Mouse (Mus musculus): ENCODE data around the gene Gzmg. TPM values are rescaled to one million over a fixed set of nuclear protein-coding genes. Genes with fewer than 3 reads are reported as not detected.
"Not testable (repeated sequence)": the region's sequence is repeated elsewhere in the genome, so short reads cannot be mapped to it uniquely, and the experiment has no call there.

Gzmg gene
- polyA plus RNA-seq, 1 experiment, result not detected

DNA sequence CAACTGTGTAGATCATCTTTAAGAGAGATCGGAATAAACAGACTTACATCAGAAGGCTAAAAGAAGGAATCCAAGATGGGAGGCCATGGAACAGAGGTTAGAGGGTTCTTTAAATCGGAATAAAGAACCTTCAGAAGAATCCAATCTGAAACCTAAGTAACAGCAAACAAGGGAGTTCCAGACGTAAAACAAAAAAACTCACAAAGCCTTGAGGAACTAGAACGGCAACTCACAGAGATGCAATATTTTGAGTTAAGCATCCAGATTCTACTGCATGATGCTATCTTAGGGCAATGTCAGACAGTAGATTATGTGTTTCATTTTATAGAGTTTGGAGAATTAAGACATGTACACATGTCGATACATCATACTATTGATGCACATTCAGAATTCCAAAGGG, 15.1 kb upstream of the Gzmg start, which contains the start of gene Gzmn:
TSS of gene Gzmn (minus strand) at position 101 of the 400 bp plus-strand sequence.
- 95% methylated on average over 5 of the region's 5 CpGs for whole genome bisulfite sequencing
- no peak for DNase-seq
- no peak within 1 kb of the TSS for H3K27ac ChIP-seq (ENCODE audit: control insufficient read depth, insufficient read depth, low read length)
- no peaks in the 10 kb centered on the region for H3K27me3 ChIP-seq (ENCODE audit: control insufficient read depth, insufficient read depth, low read length)
- TF ChIP-seq CTCF (IDR thresholded peaks at IDR 0.05; ENCODE audit: borderline replicate concordance, control insufficient read depth, extremely low read depth, insufficient read depth, low read length, poor library complexity), result no peak
- TF ChIP-seq POLR2A (IDR thresholded peaks at IDR 0.05; ENCODE audit: control insufficient read depth, extremely low read depth, insufficient read depth, low read length, poor library complexity), result no peak
- no peaks in the 10 kb centered on the region for H3K4me1 ChIP-seq (replicated peaks; ENCODE audit: control insufficient read depth, insufficient read depth, low read length)
- no peak within 1 kb of the TSS for H3K4me3 ChIP-seq (ENCODE audit: control insufficient read depth, insufficient read depth, low read length)
- no peaks in the 10 kb centered on the region for H3K36me3 ChIP-seq (ENCODE audit: control insufficient read depth, insufficient read depth, low read length)

DNA sequence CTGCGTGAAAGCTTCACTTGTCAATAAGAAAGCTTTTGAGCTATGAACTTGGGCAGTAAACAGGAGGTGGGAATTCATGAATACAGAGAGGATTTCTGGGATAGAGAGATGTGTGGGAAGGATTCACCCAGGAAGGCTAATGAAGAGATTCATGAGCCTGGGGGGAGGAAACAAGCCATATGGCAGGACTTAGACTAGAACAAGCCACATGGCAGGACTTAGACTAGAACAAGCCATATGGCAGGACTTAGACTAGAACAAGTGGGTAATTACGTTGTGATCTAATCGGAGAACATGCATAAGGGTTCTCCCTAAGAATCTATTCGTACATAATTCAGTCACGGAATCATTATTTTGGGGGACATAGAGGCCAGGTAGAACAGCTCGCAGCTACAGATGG, 14.0 kb upstream of the Gzmg start:
- DNase-seq, result no peak
- no peaks in the 10 kb centered on the region for H3K36me3 ChIP-seq (ENCODE audit: control insufficient read depth, insufficient read depth, low read length)
- H3K27ac ChIP-seq (ENCODE audit: control insufficient read depth, insufficient read depth, low read length), result no peak overlapping the region
- 97% methylated on average over 6 of the region's 6 CpGs for WGBS
- H3K27me3 ChIP-seq (ENCODE audit: control insufficient read depth, insufficient read depth, low read length), result no peaks in the 10 kb centered on the region
- H3K4me3 ChIP-seq (ENCODE audit: control insufficient read depth, insufficient read depth, low read length), result no peak overlapping the region
- TF ChIP-seq CTCF (IDR thresholded peaks at IDR 0.05; ENCODE audit: borderline replicate concordance, control insufficient read depth, extremely low read depth, insufficient read depth, low read length, poor library complexity) (no peak), POLR2A (IDR thresholded peaks at IDR 0.05; ENCODE audit: control insufficient read depth, extremely low read depth, insufficient read depth, low read length, poor library complexity) (no peak)
- no peaks in the 10 kb centered on the region for H3K4me1 ChIP-seq (replicated peaks; ENCODE audit: control insufficient read depth, insufficient read depth, low read length)

DNA sequence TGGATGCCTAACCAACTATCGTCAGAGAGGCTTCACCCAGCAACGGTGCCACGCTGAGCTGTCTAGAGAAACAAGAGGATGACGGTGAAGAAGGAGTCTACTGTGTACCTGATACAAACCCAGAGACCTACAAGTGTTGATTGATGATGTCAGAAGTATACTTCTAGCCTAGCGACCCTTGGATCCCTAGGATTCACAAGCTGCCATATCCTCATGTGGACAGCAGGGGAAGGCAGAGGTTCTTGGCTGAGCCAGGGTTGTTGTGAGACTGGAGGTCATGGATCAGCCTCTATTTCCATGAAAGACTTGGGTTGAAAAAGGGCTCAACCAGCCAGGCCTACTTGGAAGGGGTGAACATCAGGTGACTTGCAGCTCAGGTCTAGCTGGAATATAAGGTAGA, 13.4 kb upstream of the Gzmg start:
- no peak overlapping the region for H3K4me3 ChIP-seq (ENCODE audit: control insufficient read depth, insufficient read depth, low read length)
- H3K27me3 ChIP-seq (ENCODE audit: control insufficient read depth, insufficient read depth, low read length), result no peaks in the 10 kb centered on the region
- DNase-seq, result no peak
- TF ChIP-seq CTCF (IDR thresholded peaks at IDR 0.05; ENCODE audit: borderline replicate concordance, control insufficient read depth, extremely low read depth, insufficient read depth, low read length, poor library complexity) (no peak), POLR2A (IDR thresholded peaks at IDR 0.05; ENCODE audit: control insufficient read depth, extremely low read depth, insufficient read depth, low read length, poor library complexity) (no peak)
- no peak overlapping the region for H3K27ac ChIP-seq (ENCODE audit: control insufficient read depth, insufficient read depth, low read length)
- no peaks in the 10 kb centered on the region for H3K36me3 ChIP-seq (ENCODE audit: control insufficient read depth, insufficient read depth, low read length)
- WGBS, result 93% methylated on average over 5 of the region's 5 CpGs
- no peaks in the 10 kb centered on the region for H3K4me1 ChIP-seq (replicated peaks; ENCODE audit: control insufficient read depth, insufficient read depth, low read length)

DNA sequence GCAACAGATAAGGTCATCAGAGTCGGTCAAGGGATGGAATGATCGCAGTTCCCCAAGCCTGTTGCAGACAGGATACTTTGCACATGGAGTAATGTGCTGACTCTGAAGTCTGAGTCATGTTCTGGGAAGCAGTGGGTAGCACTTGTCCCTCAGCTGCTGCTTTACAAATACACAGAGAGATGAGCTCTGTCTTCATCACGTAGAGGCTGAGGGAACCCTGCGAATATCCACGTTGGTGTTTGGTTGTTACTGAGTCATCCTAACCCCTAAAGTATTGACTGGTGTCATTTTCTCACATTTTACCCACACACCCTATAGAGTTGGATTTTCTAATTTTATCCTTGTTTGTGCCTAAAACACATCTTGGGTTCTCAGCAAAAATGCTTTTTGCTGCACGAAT, 8.6 kb upstream of the Gzmg start:
- no peak for DNase-seq
- H3K36me3 ChIP-seq (ENCODE audit: control insufficient read depth, insufficient read depth, low read length), result no peaks in the 10 kb centered on the region
- TF ChIP-seq CTCF (IDR thresholded peaks at IDR 0.05; ENCODE audit: borderline replicate concordance, control insufficient read depth, extremely low read depth, insufficient read depth, low read length, poor library complexity) (no peak), POLR2A (IDR thresholded peaks at IDR 0.05; ENCODE audit: control insufficient read depth, extremely low read depth, insufficient read depth, low read length, poor library complexity) (no peak)
- H3K4me1 ChIP-seq (replicated peaks; ENCODE audit: control insufficient read depth, insufficient read depth, low read length), result no peaks in the 10 kb centered on the region
- no peak overlapping the region for H3K27ac ChIP-seq (ENCODE audit: control insufficient read depth, insufficient read depth, low read length)
- no peaks in the 10 kb centered on the region for H3K27me3 ChIP-seq (ENCODE audit: control insufficient read depth, insufficient read depth, low read length)
- WGBS, result 70% methylated on average over 6 of the region's 6 CpGs
- no peak overlapping the region for H3K4me3 ChIP-seq (ENCODE audit: control insufficient read depth, insufficient read depth, low read length)

DNA sequence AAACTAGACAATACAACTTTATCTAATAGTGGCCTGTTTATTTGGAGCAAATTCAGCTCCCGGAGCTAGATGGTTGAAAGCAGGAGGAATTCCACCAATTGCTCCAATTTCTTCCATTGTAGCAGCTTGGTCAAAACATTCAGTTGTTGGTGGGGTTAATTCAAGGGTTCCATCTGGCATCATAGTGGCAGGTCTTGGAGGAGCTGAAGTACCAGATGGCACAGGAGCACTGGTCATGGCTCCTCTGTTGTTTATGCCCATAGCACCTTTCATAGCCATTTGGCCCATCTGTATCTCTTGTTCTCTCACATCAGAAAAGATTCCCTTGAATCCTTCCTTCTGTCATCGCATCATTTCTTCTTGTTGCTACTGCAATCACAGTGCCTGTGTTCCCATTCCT, 2.7 kb upstream of the Gzmg start:
- Histone ChIP-seq H3K27ac (ENCODE audit: control insufficient read depth, insufficient read depth, low read length) (no peak overlapping the region), H3K27me3 (ENCODE audit: control insufficient read depth, insufficient read depth, low read length) (no peaks in the 10 kb centered on the region), H3K36me3 (ENCODE audit: control insufficient read depth, insufficient read depth, low read length) (no peaks in the 10 kb centered on the region), H3K4me1 (replicated peaks; ENCODE audit: control insufficient read depth, insufficient read depth, low read length) (no peaks in the 10 kb centered on the region), H3K4me3 (ENCODE audit: control insufficient read depth, insufficient read depth, low read length) (no peak overlapping the region)
- DNase-seq, result no peak
- no peak for TF ChIP-seq POLR2A (IDR thresholded peaks at IDR 0.05; ENCODE audit: control insufficient read depth, extremely low read depth, insufficient read depth, low read length, poor library complexity)
- TF ChIP-seq CTCF (IDR thresholded peaks at IDR 0.05; ENCODE audit: borderline replicate concordance, control insufficient read depth, extremely low read depth, insufficient read depth, low read length, poor library complexity), result no peak
- 80% methylated on average over 2 of the region's 2 CpGs for WGBS

DNA sequence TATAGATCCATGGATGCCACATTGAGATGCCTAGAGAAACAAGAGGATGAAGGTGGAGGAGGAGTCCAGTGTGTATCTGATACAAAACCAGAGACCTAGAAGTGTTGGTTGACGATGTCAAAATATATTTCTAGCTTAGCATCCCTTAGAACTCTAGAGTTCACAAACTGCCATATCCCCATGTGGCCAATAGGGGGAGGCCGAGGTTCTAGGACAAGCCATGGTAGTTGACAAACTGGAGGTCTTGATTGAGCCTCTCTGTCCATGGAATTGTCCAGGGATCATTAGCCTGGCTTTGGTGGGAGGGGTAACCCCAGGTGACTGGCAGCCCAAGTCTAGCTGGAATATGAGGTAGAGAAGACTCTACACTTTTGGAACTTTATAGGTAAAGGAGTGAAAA, 4.0 kb downstream of the Gzmg start:
- Histone ChIP-seq H3K36me3 (ENCODE audit: control insufficient read depth, insufficient read depth, low read length) (no peaks in the 10 kb centered on the region), H3K27me3 (ENCODE audit: control insufficient read depth, insufficient read depth, low read length) (no peaks in the 10 kb centered on the region), H3K4me3 (ENCODE audit: control insufficient read depth, insufficient read depth, low read length) (no peak overlapping the region), H3K27ac (ENCODE audit: control insufficient read depth, insufficient read depth, low read length) (no peak overlapping the region), H3K4me1 (replicated peaks; ENCODE audit: control insufficient read depth, insufficient read depth, low read length) (no peaks in the 10 kb centered on the region)
- TF ChIP-seq POLR2A (IDR thresholded peaks at IDR 0.05; ENCODE audit: control insufficient read depth, extremely low read depth, insufficient read depth, low read length, poor library complexity) (no peak), CTCF (IDR thresholded peaks at IDR 0.05; ENCODE audit: borderline replicate concordance, control insufficient read depth, extremely low read depth, insufficient read depth, low read length, poor library complexity) (no peak)
- WGBS, result 74% methylated on average over 2 of the region's 2 CpGs
- peak; percentile 9 for DNase-seq

DNA sequence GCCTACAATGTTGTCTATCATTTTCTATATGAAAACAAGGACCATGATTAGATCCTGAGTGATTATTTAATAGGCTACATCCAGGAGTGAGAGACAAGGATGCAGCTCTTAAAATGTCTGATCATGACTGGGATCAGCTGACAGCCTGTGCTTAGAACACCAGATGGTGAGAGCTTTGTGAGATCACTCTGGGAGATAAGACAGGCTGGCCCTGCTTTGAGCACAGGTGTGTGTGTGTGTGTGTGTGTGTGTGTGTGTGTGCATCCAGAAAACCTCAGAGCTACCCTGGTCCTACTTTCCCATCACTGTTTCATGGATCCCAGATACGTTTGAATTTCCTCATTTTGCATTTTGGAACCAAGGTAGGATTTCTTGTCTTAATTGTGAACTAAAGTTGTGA, 25.7 kb downstream of the Gzmg start:
- H3K36me3 ChIP-seq (ENCODE audit: control insufficient read depth, insufficient read depth, low read length); H3K27me3 ChIP-seq (ENCODE audit: control insufficient read depth, insufficient read depth, low read length); H3K4me3 ChIP-seq (ENCODE audit: control insufficient read depth, insufficient read depth, low read length); H3K27ac ChIP-seq (ENCODE audit: control insufficient read depth, insufficient read depth, low read length); H3K4me1 ChIP-seq (replicated peaks; ENCODE audit: control insufficient read depth, insufficient read depth, low read length); DNase-seq: not testable (repeated sequence)
- 53% methylated on average over 1 of the region's 1 CpGs for WGBS

DNA sequence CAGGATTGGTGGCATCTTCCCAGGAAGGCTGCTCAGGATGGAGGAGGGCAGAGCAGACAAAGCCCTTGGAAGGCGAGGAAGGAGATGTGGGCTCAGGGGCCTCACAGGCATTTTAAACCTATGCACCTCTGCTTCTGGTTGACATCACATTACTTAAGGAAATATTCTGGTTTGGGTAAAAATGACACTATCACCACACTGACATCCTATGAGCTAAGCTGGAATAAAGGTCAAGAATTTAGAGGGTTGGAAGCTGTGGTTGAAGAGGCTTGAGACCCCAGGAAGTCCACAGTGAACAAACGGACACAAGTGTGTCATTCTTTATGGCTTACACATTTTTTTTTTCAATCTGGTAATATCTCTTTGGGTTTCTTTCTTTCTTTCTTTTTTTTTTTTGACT, 26.9 kb downstream of the Gzmg start, which contains the start of gene Gzmd:
TSS of gene Gzmd (minus strand) at position 101 of the 400 bp plus-strand sequence.
- not testable (repeated sequence) for H3K27ac ChIP-seq (ENCODE audit: control insufficient read depth, insufficient read depth, low read length); H3K36me3 ChIP-seq (ENCODE audit: control insufficient read depth, insufficient read depth, low read length); H3K4me3 ChIP-seq (ENCODE audit: control insufficient read depth, insufficient read depth, low read length); H3K4me1 ChIP-seq (replicated peaks; ENCODE audit: control insufficient read depth, insufficient read depth, low read length); DNase-seq; H3K27me3 ChIP-seq (ENCODE audit: control insufficient read depth, insufficient read depth, low read length)
- WGBS, result 80% methylated on average over 2 of the region's 2 CpGs
